Mouse (Mus musculus) lung, embryonic 14.5 days (tissue): ENCODE measurements around the gene Ybx2. TPM values are rescaled to one million over a fixed set of nuclear protein-coding genes. Genes with fewer than 3 reads are reported as not detected.
A peak's percentile ranks its signal among the peaks of the same experiment; 100 is the strongest.

ENCODE experiments used
- ATAC-seq: fragments of 200-750 bp; cut with Nextera tagmentation; 2 replicates; pipeline ENCODE4 v1.8.0; 2017; ENCODE audit warnings: mild to moderate bottlenecking, moderate TSS enrichment, moderate library complexity; ENCODE audit not compliant: insufficient read depth
- DNase-seq: peaks from one replicate; pipeline ENCODE4 v3.0.0-alpha.2; 2015
- H3K27ac ChIP-seq: fragments of 300-500 bp; sonication (generic); 2 replicates; pipeline ENCODE4 v1.5.1; 2014; ENCODE audit warnings: low read depth, mild to moderate bottlenecking, moderate library complexity
- H3K27me3 ChIP-seq: fragments of 300-500 bp; sonication (generic); 2 replicates; pipeline ENCODE4 v1.6.1; 2014; ENCODE audit warnings: low read length, control low read depth; ENCODE audit not compliant: insufficient read depth
- H3K36me3 ChIP-seq: fragments of 300-500 bp; sonication (generic); 2 replicates; pipeline ENCODE4 v1.6.1; 2014; ENCODE audit warnings: control low read depth; ENCODE audit not compliant: insufficient read depth
- H3K4me1 ChIP-seq: fragments of 300-500 bp; sonication (generic); 2 replicates; pipeline ENCODE4 v1.6.1; 2014; ENCODE audit warnings: antibody characterized with exemption, control low read depth; ENCODE audit not compliant: insufficient read depth
- H3K4me2 ChIP-seq: fragments of 300-500 bp; sonication (generic); 2 replicates; pipeline ENCODE4 v1.6.1; 2014; ENCODE audit warnings: mild to moderate bottlenecking
- H3K4me3 ChIP-seq: fragments of 300-500 bp; sonication (generic); 2 replicates; pipeline ENCODE4 v1.5.1; 2014; ENCODE audit warnings: low read depth, low read length
- H3K9ac ChIP-seq: fragments of 300-500 bp; sonication (generic); 2 replicates; pipeline ENCODE4 v1.6.1; 2014
- H3K9me3 ChIP-seq: fragments of 300-500 bp; sonication (generic); 2 replicates; pipeline ENCODE4 v1.6.1; 2016; ENCODE audit warnings: low read depth, low read length, control low read depth
- CTCF ChIP-seq: IDR thresholded peaks from 2 replicates; pipeline ENCODE4 v1.5.1; 2016; ENCODE audit warnings: antibody characterized with exemption, low read depth
- WGBS: fragments of 180-500 bp; shearing (Covaris S2); extraction: QIAGEN DNeasy Blood & Tissue Kit; methylation state at CpG from one replicate; pipeline ENCODE4 v1.1.7; 2014; 5-methylcytosine and 5-hydroxymethylcytosine counted together
- polyA plus RNA-seq: library from polyadenylated mRNA; unstranded; fragments of >200 nt; fragmentation: Nextera tagmentation; extraction: Ambion mirVana; gene quantifications from 2 replicates; pipeline ENCODE4 v1.2.1, GENCODE M21; 2014

Gene Ybx2
- polyA plus RNA-seq, 1 experiment from 2014 or later, result 4.7 TPM

GRCm38 (mm10) chr11:69910177-69910576 is 25.4 kb upstream of the Ybx2 start:
- Histone ChIP-seq H3K27me3 (no peaks in the 10 kb centered on the region), H3K4me1 (no peaks in the 10 kb centered on the region), H3K36me3 (peaks cover 88% of the 10 kb centered on the region), H3K9ac (no peak overlapping the region), H3K27ac (no peak overlapping the region), H3K4me2 (no peak overlapping the region), H3K4me3 (no peak overlapping the region), H3K9me3 (no peaks in the 10 kb centered on the region)
- DNase-seq, result no peak
- no peak for ATAC-seq
- 91% methylated on average over 8 of the region's 8 CpGs for WGBS
- TF ChIP-seq CTCF, result no peak

GRCm38 (mm10) chr11:69910781-69911560 is 24.6 kb upstream of the Ybx2 start:
- no peak for DNase-seq
- no peak for ATAC-seq
- no peak overlapping the region for H3K4me3 ChIP-seq
- H3K36me3 ChIP-seq, result peaks cover 88% of the 10 kb centered on the region
- no peak overlapping the region for H3K9ac ChIP-seq
- H3K27me3 ChIP-seq, result no peaks in the 10 kb centered on the region
- H3K27ac ChIP-seq, result no peak overlapping the region
- no peak for TF ChIP-seq CTCF
- no peaks in the 10 kb centered on the region for H3K9me3 ChIP-seq
- H3K4me2 ChIP-seq, result no peak overlapping the region
- H3K4me1 ChIP-seq, result 0 out of 2 replicates have a peak, but pooled peaks cover 2% of the 10 kb centered on the region
- WGBS, result 88% methylated on average over 17 of the region's 17 CpGs

DNA sequence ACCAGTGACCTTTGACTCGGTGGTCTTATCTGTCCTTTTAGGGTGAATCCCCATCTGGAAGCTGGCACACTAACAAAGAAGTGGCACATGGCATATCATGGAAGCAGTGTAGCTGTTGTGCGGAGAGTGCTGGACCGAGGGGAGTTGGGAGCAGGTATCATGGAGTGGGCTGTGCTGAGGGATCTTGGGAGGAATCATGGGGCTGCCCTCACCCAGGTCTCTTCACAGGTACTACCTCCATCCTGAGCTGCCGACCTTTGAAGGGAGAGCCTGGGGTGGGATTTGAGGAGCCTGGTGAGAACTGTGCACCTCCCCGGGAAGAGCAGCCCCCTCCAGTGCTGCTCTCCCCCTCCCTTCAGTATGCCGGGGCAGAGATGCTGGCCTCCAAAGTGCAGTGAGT is 23.9 kb upstream of the Ybx2 start:
- H3K4me3 ChIP-seq, result no peak overlapping the region
- 0 out of 2 replicates have a peak, but pooled peaks cover 2% of the 10 kb centered on the region for H3K4me1 ChIP-seq
- no peak overlapping the region for H3K4me2 ChIP-seq
- H3K36me3 ChIP-seq, result peaks cover 88% of the 10 kb centered on the region
- H3K27ac ChIP-seq, result no peak overlapping the region
- H3K9ac ChIP-seq, result no peak overlapping the region
- 85% methylated on average over 6 of the region's 6 CpGs for WGBS
- ATAC-seq (no peak), DNase-seq (no peak)
- no peaks in the 10 kb centered on the region for H3K9me3 ChIP-seq
- TF ChIP-seq CTCF, result no peak
- H3K27me3 ChIP-seq, result no peaks in the 10 kb centered on the region

- WGBS, result 65% methylated on average over 15 of the region's 15 CpGs
- Histone ChIP-seq H3K4me2 (peak overlapping the region; percentile 97), H3K4me1 (0 out of 2 replicates have a peak, but pooled peaks cover 2% of the 10 kb centered on the region), H3K27me3 (no peaks in the 10 kb centered on the region), H3K27ac (0 out of 2 replicates have a peak overlapping the region, but pooled peaks have one; percentile 90), H3K9ac (peak overlapping the region; percentile 83), H3K9me3 (no peaks in the 10 kb centered on the region), H3K36me3 (peaks cover 88% of the 10 kb centered on the region), H3K4me3 (peak overlapping the region; percentile 91)
- ATAC-seq (peak; percentile 8; the same call in 1 of the 2 replicates), DNase-seq (no peak)
- TF ChIP-seq CTCF, result no peak
These were observed 22.7 kb upstream of the Ybx2 start for GRCm38 (mm10) chr11:69912716-69913530.

GRCm38 (mm10) chr11:69913554-69914371 is 21.8 kb upstream of the Ybx2 start, which contains the start of gene Gps2:
Gene Gps2 (plus strand): TSS chr11:69913888.
- Histone ChIP-seq H3K4me2 (peak within 1 kb of the TSS; percentile 97), H3K9me3 (no peaks in the 10 kb centered on the region), H3K4me3 (peak within 1 kb of the TSS; percentile 91), H3K9ac (peak within 1 kb of the TSS; percentile 83), H3K27ac (peak within 1 kb of the TSS; percentile 90), H3K36me3 (peaks cover 88% of the 10 kb centered on the region), H3K27me3 (no peaks in the 10 kb centered on the region), H3K4me1 (0 out of 2 replicates have a peak, but pooled peaks cover 2% of the 10 kb centered on the region)
- ATAC-seq (peak; percentile 93), DNase-seq (peak; percentile 98)
- WGBS, result 2% methylated on average over 61 of the region's 61 CpGs
- no peak for TF ChIP-seq CTCF

GRCm38 (mm10) chr11:69914372-69914764 is 21.2 kb upstream of the Ybx2 start:
- Histone ChIP-seq H3K4me3 (peak overlapping the region; percentile 91), H3K9me3 (no peaks in the 10 kb centered on the region), H3K36me3 (peaks cover 88% of the 10 kb centered on the region), H3K4me2 (peak overlapping the region; percentile 97), H3K9ac (peak overlapping the region; percentile 83), H3K27me3 (no peaks in the 10 kb centered on the region), H3K4me1 (peaks cover 5% of the 10 kb centered on the region; the same call in 1 of the 2 replicates), H3K27ac (peak overlapping the region; percentile 90)
- WGBS, result 1% methylated on average over 17 of the region's 17 CpGs
- 0 out of 2 replicates have a peak, but pooled peaks have one; percentile 2 for ATAC-seq
- peak; percentile 55 for DNase-seq
- no peak for TF ChIP-seq CTCF
